Mouse (Mus musculus) 3T3-L1 (cell line): ENCODE results near the gene Fmo6.
A peak's percentile ranks its signal among the peaks of the same experiment; 100 is the strongest.

Source experiments
- DNase-seq: peaks from one replicate; pipeline ENCODE4 v3.0.0-alpha.2; 2015; ENCODE audit warnings: low read depth, low spot score

The Fmo6 gene

GRCm38 (mm10) chr1:162914932-162915556 lies 22.3 kb downstream of the Fmo6 start:
- DNase-seq, result no peak

- no peak for DNase-seq
These were observed 25.2 kb downstream of the Fmo6 start for GRCm38 (mm10) chr1:162912085-162912484.

GRCm38 (mm10) chr1:162901879-162902278 lies 35.4 kb downstream of the Fmo6 start:
- DNase-seq, result no peak

GRCm38 (mm10) chr1:162897838-162898811 lies 39.2 kb downstream of the Fmo6 start, which contains the start of gene Fmo2:
Fmo2 (minus strand) TSS chr1:162898726.
- DNase-seq, result no peak

GRCm38 (mm10) chr1:162895900-162896299 lies 41.4 kb downstream of the Fmo6 start:
- DNase-seq, result peak; percentile 75

GRCm38 (mm10) chr1:162893014-162893413 lies 44.3 kb downstream of the Fmo6 start:
- DNase-seq, result no peak

GRCm38 (mm10) chr1:162891980-162892451 lies 45.3 kb downstream of the Fmo6 start:
- DNase-seq, result peak; percentile 75

- DNase-seq, result no peak
These were observed 48.7 kb downstream of the Fmo6 start for GRCm38 (mm10) chr1:162888646-162889045.

GRCm38 (mm10) chr1:162887644-162888043 lies 49.7 kb downstream of the Fmo6 start:
- DNase-seq, result no peak

GRCm38 (mm10) chr1:162886138-162886816 lies 51.0 kb downstream of the Fmo6 start:
- DNase-seq, result no peak

GRCm38 (mm10) chr1:162882681-162883080 lies 54.6 kb downstream of the Fmo6 start:
- DNase-seq, result no peak

GRCm38 (mm10) chr1:162879595-162880369 lies 57.5 kb downstream of the Fmo6 start:
- peak; percentile 72 for DNase-seq

GRCm38 (mm10) chr1:162875091-162875490 lies 62.2 kb downstream of the Fmo6 start:
- DNase-seq, result no peak

GRCm38 (mm10) chr1:162871701-162872311 lies 65.5 kb downstream of the Fmo6 start:
- no peak for DNase-seq

GRCm38 (mm10) chr1:162870978-162871377 lies 66.3 kb downstream of the Fmo6 start:
- DNase-seq, result no peak

GRCm38 (mm10) chr1:162867396-162867795 lies 69.9 kb downstream of the Fmo6 start:
- DNase-seq, result peak; percentile 10
